Mouse (Mus musculus) ES-E14 (cell line): ENCODE measurements at regions not wholly inside any gene's neighbourhood (a gene's known extent, or its start where the extent isn't known, plus 50 kb on each side); places are given as distances from the start of the nearest gene placed in this dataset.

Experiments used
- CHD2 ChIP-seq: IDR thresholded peaks from 2 replicates; pipeline ENCODE4 v1.6.1; 2014; ENCODE audit warnings: mild to moderate bottlenecking, low read depth, low read length, inconsistent platforms
- HCFC1 ChIP-seq: IDR thresholded peaks from 2 replicates; pipeline ENCODE4 v1.6.1; 2012; ENCODE audit warnings: low read length, inconsistent platforms, borderline replicate concordance; ENCODE audit not compliant: insufficient read depth
- MAFK ChIP-seq: IDR thresholded peaks from 2 replicates; pipeline ENCODE4 v1.6.1; 2014; ENCODE audit warnings: mild to moderate bottlenecking, low read depth, low read length, inconsistent platforms; ENCODE audit not compliant: insufficient read depth
- ZC3H11A ChIP-seq: IDR thresholded peaks from 2 replicates; pipeline ENCODE4 v1.6.1; 2012; ENCODE audit warnings: low read depth, mild to moderate bottlenecking, inconsistent platforms, low read length, borderline replicate concordance
- ZNF384 ChIP-seq: IDR thresholded peaks from 2 replicates; pipeline ENCODE4 v1.6.1; 2012; ENCODE audit warnings: low read depth, low read length, inconsistent platforms

DNA sequence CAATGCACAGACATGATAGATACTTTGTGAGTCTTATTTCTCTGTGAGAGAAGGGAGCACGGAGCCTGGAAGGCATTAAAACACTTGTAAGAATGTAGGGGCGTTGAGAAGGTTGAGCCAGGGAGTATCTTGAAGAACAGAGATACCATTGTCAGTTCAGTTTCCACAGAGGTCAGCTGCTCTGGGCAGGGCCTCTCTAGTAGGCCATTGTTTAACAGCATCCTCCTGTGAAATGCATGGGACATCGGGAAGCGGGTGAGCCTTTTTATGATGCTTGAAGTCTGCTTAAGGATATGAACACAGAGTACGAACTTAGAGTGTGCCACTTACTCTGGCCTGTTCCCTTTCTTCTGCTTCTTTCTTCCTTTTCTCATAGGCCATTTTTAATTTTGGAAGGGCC, 169.7 kb upstream of the Sox14 start:
- TF ChIP-seq ZNF384 (no peak), CHD2 (no peak), ZC3H11A (no peak), MAFK (no peak), HCFC1 (no peak)
